Mouse (Mus musculus): ENCODE data around the gene Mea1. TPM values are rescaled to one million over a fixed set of nuclear protein-coding genes. Genes with fewer than 3 reads are reported as not detected.
A peak's percentile ranks its signal among the peaks of the same experiment; 100 is the strongest.

Mea1 gene
- polyA plus RNA-seq, 1 experiment from 2014 or later: 279 TPM

- Histone ChIP-seq H3K4me2 (replicated peaks) (no peak overlapping the region), H3K27ac (no peak overlapping the region), H3K36me3 (replicated peaks; ENCODE audit: control insufficient read depth, insufficient read depth) (peaks cover 16% of the 10 kb centered on the region), H3K9ac (no peak overlapping the region), H3K4me3 (replicated peaks; ENCODE audit: low read length) (no peak overlapping the region), H3K9me3 (ENCODE audit: control insufficient read depth, low read length) (no peaks in the 10 kb centered on the region), H3K4me1 (replicated peaks; ENCODE audit: control insufficient read depth, insufficient read depth, low read length) (no peaks in the 10 kb centered on the region), H3K27me3 (ENCODE audit: control insufficient read depth, insufficient read depth, low read length) (0 out of 2 replicates have a peak, but pooled peaks cover 5% of the 10 kb centered on the region)
- WGBS: 91% methylated on average over 11 of the region's 11 CpGs
- ATAC-seq (ENCODE audit: low FRiP score) (no peak), DNase-seq (ENCODE audit: low spot score) (no peak)
These were observed 48.7 kb downstream of the Mea1 start for GRCm38 (mm10) chr17:46727271-46727670.

GRCm38 (mm10) chr17:46728021-46728420 is 49.4 kb downstream of the Mea1 start:
- ATAC-seq (ENCODE audit: low FRiP score): no peak
- DNase-seq (ENCODE audit: low spot score): no peak
- no peaks in the 10 kb centered on the region for H3K4me1 ChIP-seq (replicated peaks; ENCODE audit: control insufficient read depth, insufficient read depth, low read length)
- no peak overlapping the region for H3K27ac ChIP-seq
- H3K36me3 ChIP-seq (replicated peaks; ENCODE audit: control insufficient read depth, insufficient read depth): peaks cover 12% of the 10 kb centered on the region
- 36% methylated on average over 6 of the region's 6 CpGs for WGBS
- H3K4me3 ChIP-seq (replicated peaks; ENCODE audit: low read length): no peak overlapping the region
- H3K4me2 ChIP-seq (replicated peaks): no peak overlapping the region
- no peak overlapping the region for H3K9ac ChIP-seq
- no peaks in the 10 kb centered on the region for H3K9me3 ChIP-seq (ENCODE audit: control insufficient read depth, low read length)
- H3K27me3 ChIP-seq (ENCODE audit: control insufficient read depth, insufficient read depth, low read length): 0 out of 2 replicates have a peak, but pooled peaks cover 5% of the 10 kb centered on the region

DNA sequence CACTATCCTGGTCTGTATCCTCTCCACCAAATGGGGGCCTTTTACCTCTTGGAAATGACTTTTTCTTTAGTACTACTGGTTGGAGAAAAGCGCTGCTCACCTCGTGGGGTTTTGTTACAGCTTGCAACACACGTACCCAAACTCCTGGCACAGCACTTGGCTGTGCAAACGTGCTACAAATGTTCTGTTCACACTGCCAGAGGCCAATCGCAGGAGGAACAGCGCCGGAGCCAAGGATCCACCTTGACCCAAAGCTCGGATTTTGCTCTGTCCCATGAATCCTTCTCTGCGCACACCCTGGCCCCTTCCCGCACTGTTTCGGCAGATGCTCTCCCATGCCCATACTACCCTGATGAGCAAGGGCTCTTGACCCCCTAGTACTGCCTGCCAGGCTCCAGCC is 49.9 kb downstream of the Mea1 start:
- H3K4me1 ChIP-seq (replicated peaks; ENCODE audit: control insufficient read depth, insufficient read depth, low read length): no peaks in the 10 kb centered on the region
- H3K9ac ChIP-seq: no peak overlapping the region
- H3K27me3 ChIP-seq (ENCODE audit: control insufficient read depth, insufficient read depth, low read length): 0 out of 2 replicates have a peak, but pooled peaks cover 5% of the 10 kb centered on the region
- DNase-seq (ENCODE audit: low spot score) (no peak), ATAC-seq (ENCODE audit: low FRiP score) (0 out of 2 replicates have a peak, but pooled peaks have one; percentile 4)
- H3K4me2 ChIP-seq (replicated peaks): no peak overlapping the region
- 48% methylated on average over 11 of the region's 11 CpGs for WGBS
- H3K27ac ChIP-seq: no peak overlapping the region
- H3K36me3 ChIP-seq (replicated peaks; ENCODE audit: control insufficient read depth, insufficient read depth): peaks cover 7% of the 10 kb centered on the region; the same call in 1 of the 2 replicates
- no peaks in the 10 kb centered on the region for H3K9me3 ChIP-seq (ENCODE audit: control insufficient read depth, low read length)
- no peak overlapping the region for H3K4me3 ChIP-seq (replicated peaks; ENCODE audit: low read length)

DNA sequence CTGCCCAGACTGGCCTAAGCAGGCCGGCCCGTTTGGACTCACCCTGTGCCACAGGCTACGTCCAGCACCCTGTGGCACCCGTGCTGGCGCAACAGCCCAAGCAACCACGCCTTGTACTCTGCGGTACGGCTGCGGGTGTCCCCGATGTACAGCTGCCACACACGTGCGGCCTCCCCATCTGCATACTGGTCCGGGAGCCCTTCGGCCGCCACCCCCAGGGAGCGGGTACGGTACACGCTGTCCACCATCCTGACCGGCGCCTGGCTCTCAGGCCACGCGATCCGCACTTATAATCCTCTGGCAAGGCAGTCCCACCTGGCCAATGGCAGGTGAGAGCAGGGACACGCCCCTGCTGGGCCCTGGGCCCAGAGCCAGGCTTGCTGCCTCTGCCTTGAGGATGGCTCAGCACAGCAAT is 50.3 kb downstream of the Mea1 start, which contains the start of gene Gnmt:
Gene Gnmt (minus strand): TSS at position 265 of the 415 bp plus-strand sequence.
- no peak within 1 kb of the TSS for H3K4me3 ChIP-seq (replicated peaks; ENCODE audit: low read length)
- ATAC-seq (ENCODE audit: low FRiP score) (peak; percentile 26; the same call in 1 of the 2 replicates), DNase-seq (ENCODE audit: low spot score) (no peak)
- no peaks in the 10 kb centered on the region for H3K9me3 ChIP-seq (ENCODE audit: control insufficient read depth, low read length)
- 0 out of 2 replicates have a peak within 1 kb of the TSS, but pooled peaks have one; percentile 7 for H3K4me2 ChIP-seq (replicated peaks)
- H3K4me1 ChIP-seq (replicated peaks; ENCODE audit: control insufficient read depth, insufficient read depth, low read length): no peaks in the 10 kb centered on the region
- WGBS: 20% methylated on average over 24 of the region's 24 CpGs
- H3K9ac ChIP-seq: 0 out of 2 replicates have a peak within 1 kb of the TSS, but pooled peaks have one; percentile 8
- H3K27me3 ChIP-seq (ENCODE audit: control insufficient read depth, insufficient read depth, low read length): 0 out of 2 replicates have a peak, but pooled peaks cover 5% of the 10 kb centered on the region
- H3K27ac ChIP-seq: no peak within 1 kb of the TSS
- H3K36me3 ChIP-seq (replicated peaks; ENCODE audit: control insufficient read depth, insufficient read depth): peaks cover 7% of the 10 kb centered on the region; the same call in 1 of the 2 replicates

Other genes starting within 250 kb of the Mea1 start
- gene Crip3, start 249.9 kb upstream of the Mea1 start, polyA plus RNA-seq (2014; fragmentation: Nextera tagmentation; extraction: Ambion mirVana): 1.4 and 2.2 TPM in 2 replicates
- gene Slc22a7, start 240.3 kb upstream of the Mea1 start, polyA plus RNA-seq (2014; fragmentation: Nextera tagmentation; extraction: Ambion mirVana): not detected in 2 replicates
- 6.5 and 7.7 TPM in 2 replicates for gene Ttbk1, start 191.1 kb upstream of the Mea1 start, polyA plus RNA-seq (2014; fragmentation: Nextera tagmentation; extraction: Ambion mirVana)
- gene Dnph1, start 182.1 kb upstream of the Mea1 start, polyA plus RNA-seq (2014; fragmentation: Nextera tagmentation; extraction: Ambion mirVana): 16.0 and 16.6 TPM in 2 replicates
- 14.6 and 14.7 TPM in 2 replicates for gene Cul9, start 132.4 kb upstream of the Mea1 start, polyA plus RNA-seq (2014; fragmentation: Nextera tagmentation; extraction: Ambion mirVana)
- gene Srf, start 122.6 kb upstream of the Mea1 start, polyA plus RNA-seq (2014; fragmentation: Nextera tagmentation; extraction: Ambion mirVana): 5.2 and 6.5 TPM in 2 replicates
- 19.2 and 20.6 TPM in 2 replicates for gene Ptk7, start 49.3 kb upstream of the Mea1 start, polyA plus RNA-seq (2014; fragmentation: Nextera tagmentation; extraction: Ambion mirVana)
- gene Klc4, start 32.8 kb upstream of the Mea1 start, polyA plus RNA-seq (2014; fragmentation: Nextera tagmentation; extraction: Ambion mirVana): 26.2 and 30.5 TPM in 2 replicates
- 66.5 and 71.2 TPM in 2 replicates for gene Mrpl2, start 32.6 kb upstream of the Mea1 start, polyA plus RNA-seq (2014; fragmentation: Nextera tagmentation; extraction: Ambion mirVana)
- 29.7 and 30.2 TPM in 2 replicates for gene Cul7, start 28.5 kb upstream of the Mea1 start, polyA plus RNA-seq (2014; fragmentation: Nextera tagmentation; extraction: Ambion mirVana)
- 41.6 and 44.7 TPM in 2 replicates for gene Rrp36, start 4.4 kb upstream of the Mea1 start, polyA plus RNA-seq (2014; fragmentation: Nextera tagmentation; extraction: Ambion mirVana)
- gene Klhdc3, start 2.1 kb downstream of the Mea1 start, polyA plus RNA-seq (2014; fragmentation: Nextera tagmentation; extraction: Ambion mirVana): 154 and 155 TPM in 2 replicates
- 78.2 and 92.8 TPM in 2 replicates for gene Ppp2r5d, start 26.3 kb downstream of the Mea1 start, polyA plus RNA-seq (2014; fragmentation: Nextera tagmentation; extraction: Ambion mirVana)
- gene Pex6, start 32.7 kb downstream of the Mea1 start, polyA plus RNA-seq (2014; fragmentation: Nextera tagmentation; extraction: Ambion mirVana): 23.1 and 24.4 TPM in 2 replicates
- 0.88 and 1.1 TPM in 2 replicates for gene Gnmt, start 50.4 kb downstream of the Mea1 start, polyA plus RNA-seq (2014; fragmentation: Nextera tagmentation; extraction: Ambion mirVana)
- gene Cnpy3, start 73.4 kb downstream of the Mea1 start, polyA plus RNA-seq (2014; fragmentation: Nextera tagmentation; extraction: Ambion mirVana): 60.0 and 60.4 TPM in 2 replicates
- gene Ptcra, start 84.9 kb downstream of the Mea1 start, polyA plus RNA-seq (2014; fragmentation: Nextera tagmentation; extraction: Ambion mirVana): 0.21 and 0.35 TPM in 2 replicates
- 54.1 and 68.5 TPM in 2 replicates for gene 2310039H08Rik, start 93.8 kb downstream of the Mea1 start, polyA plus RNA-seq (2014; fragmentation: Nextera tagmentation; extraction: Ambion mirVana)
- 73.8 and 81.9 TPM in 2 replicates for gene Rpl7l1, start 103.9 kb downstream of the Mea1 start, polyA plus RNA-seq (2014; fragmentation: Nextera tagmentation; extraction: Ambion mirVana)
- 9.8 and 11.7 TPM in 2 replicates for gene Bicral, start 179.7 kb downstream of the Mea1 start, polyA plus RNA-seq (2014; fragmentation: Nextera tagmentation; extraction: Ambion mirVana)
- gene Tbcc, start 211.9 kb downstream of the Mea1 start, polyA plus RNA-seq (2014; fragmentation: Nextera tagmentation; extraction: Ambion mirVana): 54.7 and 61.6 TPM in 2 replicates
- not detected in 2 replicates for gene Prph2, start 231.7 kb downstream of the Mea1 start, polyA plus RNA-seq (2014; fragmentation: Nextera tagmentation; extraction: Ambion mirVana)

All from hindbrain, embryonic 14.5 days (tissue).